9 mouse cellular contexts compared by ENCODE assay signal in genomic region chr6:146079261-146079660, GRCm38 (mm10).
DNase-seq lines count a peak whose midpoint lies in the region; TF ChIP-seq lines count a peak whose summit lies in the region.
"Had no signal": no experiment of that assay in that cellular context is flagged by ENCODE, and none has a peak within 500 bp of the region (broad histone marks: within the 10 kb centered on the region; RNA-seq: fewer than 3 reads in every experiment).

No protein-coding gene starts in this region.

- intact Hi-C loops in heart, adult 2 months (cut with DNase I): loop anchor here (1.0 kb wide), 1 partner anchor 193 kb away; no protein-coding TSS in a partner anchor

- H3K36me3 ChIP-seq in heart, adult 2 months (ENCODE audit: control insufficient read depth, insufficient read depth, low read length): no peaks in the 10 kb centered on the region
- H3K36me3 ChIP-seq: limb, embryonic 15.5 days had no signal

- H3K27ac ChIP-seq in heart, adult 2 months: no peak overlapping the region
- H3K27ac ChIP-seq: limb, embryonic 15.5 days had no signal

- 0 out of 2 replicates have a peak, but pooled peaks have one; percentile 9 for TF ChIP-seq EP300 in heart, adult 2 months (IDR thresholded peaks at IDR 0.05; ENCODE audit: insufficient read depth, low read depth, low read length)

- whole genome bisulfite sequencing in heart, adult 2 months: 30% methylated on average over 5 of the region's 5 CpGs
- 37% methylated on average over 5 of the region's 5 CpGs for WGBS in lung, adult 2 months

- no peaks in the 10 kb centered on the region for H3K27me3 ChIP-seq in heart, adult 2 months (ENCODE audit: control insufficient read depth, insufficient read depth, low read length)
- H3K27me3 ChIP-seq: limb, embryonic 15.5 days had no signal

- TF ChIP-seq CTCF in heart, adult 2 months (IDR thresholded peaks at IDR 0.05): peak; percentile 85
- TF ChIP-seq CTCF in lung, adult 2 months (IDR thresholded peaks at IDR 0.05; ENCODE audit: insufficient read depth, low read length): peak; percentile 55

- peak; percentile 59 to 70 for DNase-seq in CD8-positive naive resting alpha-beta T cell, adult 2 months (ENCODE audit: low read depth in 2 of 2, low spot score in 2 of 2)
- peak; percentile 68 for DNase-seq in adrenal gland, adult 8-10 months
- peak; percentile 55 for DNase-seq in embryo, embryonic 11.5 days (ENCODE audit: low read depth, low spot score)
- peak; percentile 71 to 77 for DNase-seq in heart, adult 2 months
- peak; percentile 82 to 85 for DNase-seq in kidney, postnatal 4 days
- DNase-seq in lung, adult 2 months: peak; percentile 58
- peak; percentile 64 for DNase-seq in retina, postnatal 7 days (ENCODE audit: low read depth, low spot score)
- DNase-seq in urinary bladder, postnatal 14 days (ENCODE audit: low spot score): peak; percentile 85

- H3K79me2 ChIP-seq in heart, adult 2 months (replicated peaks; ENCODE audit: control insufficient read depth, insufficient read depth, low read length): no peaks in the 10 kb centered on the region

- peaks cover 4% of the 10 kb centered on the region for H3K4me1 ChIP-seq in heart, adult 2 months (ENCODE audit: control insufficient read depth, insufficient read depth, low read length)
- H3K4me1 ChIP-seq in lung, adult 2 months (ENCODE audit: control insufficient read depth, insufficient read depth, low read length): peaks cover 5% of the 10 kb centered on the region; the same call in 1 of the 2 replicates

- no peak overlapping the region for H3K4me3 ChIP-seq in heart, adult 2 months
- H3K4me3 ChIP-seq in lung, adult 2 months (replicated peaks; ENCODE audit: extremely low read depth, low read depth, low read length): no peak overlapping the region
- H3K4me3 ChIP-seq: limb, embryonic 15.5 days had no signal

- no peak for TF ChIP-seq POLR2A in heart, adult 2 months (IDR thresholded peaks at IDR 0.05; ENCODE audit: insufficient read depth, low read depth, low read length)
- no peak for TF ChIP-seq POLR2A in lung, adult 2 months (IDR thresholded peaks at IDR 0.05; ENCODE audit: borderline replicate concordance, extremely low read depth, low read depth, low read length)

- H3K9ac ChIP-seq in heart, adult 2 months (ENCODE audit: low read depth, low read length): no peak overlapping the region
- H3K9ac ChIP-seq: limb, embryonic 15.5 days had no signal
